Mouse (Mus musculus) thymus, postnatal 10 days (tissue): Measurements from ENCODE around the gene Smim7.

Experiments
- DNase-seq, 2 experiments: peaks; one replicate each; pipeline ENCODE4 v3.0.0; 2021; ENCODE audit warnings: low spot score in 2 of 2

The Smim7 gene

GRCm38 (mm10) chr8:72570633-72571610 lies at the start of gene Smim7:
TSS of gene Smim7 (minus strand) at chr8:72571088.
- peak; percentile 96 to 97 for DNase-seq

- peak in 1 of 2 experiments; percentile 13 for DNase-seq
These were observed 19.3 kb upstream of the Smim7 start for GRCm38 (mm10) chr8:72590198-72590597.

- no peak for DNase-seq
These were observed 18.4 kb upstream of the Smim7 start for GRCm38 (mm10) chr8:72589286-72589685.

GRCm38 (mm10) chr8:72588865-72589264 lies 18.0 kb upstream of the Smim7 start:
- no peak for DNase-seq

GRCm38 (mm10) chr8:72587806-72588205 lies 16.9 kb upstream of the Smim7 start:
- DNase-seq: no peak

- DNase-seq: no peak
These were observed 13.5 kb upstream of the Smim7 start for GRCm38 (mm10) chr8:72584390-72584789.

GRCm38 (mm10) chr8:72583056-72583771 lies 12.3 kb upstream of the Smim7 start:
- DNase-seq: peak in 1 of 2 experiments; percentile 7

DNA sequence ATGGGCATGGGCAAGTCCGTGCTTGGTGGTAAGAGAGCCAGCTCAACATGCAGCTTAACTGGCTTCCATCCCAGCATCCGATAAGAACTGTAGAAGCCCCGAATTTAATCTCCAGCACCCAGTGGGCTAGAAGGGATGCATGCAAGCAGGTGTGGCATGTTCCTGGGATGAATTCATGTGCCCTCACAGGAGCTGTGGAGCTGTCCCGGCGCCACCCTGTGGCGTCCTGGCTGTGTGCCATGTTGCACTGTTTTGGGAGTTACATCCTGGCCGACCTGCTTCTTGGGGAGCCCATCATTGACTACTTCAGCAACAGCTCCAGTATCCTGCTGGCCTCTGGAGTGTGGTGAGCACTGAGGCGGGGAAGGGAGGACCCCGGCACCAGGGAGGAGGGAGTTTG lies 8.5 kb upstream of the Smim7 start:
- no peak for DNase-seq

DNA sequence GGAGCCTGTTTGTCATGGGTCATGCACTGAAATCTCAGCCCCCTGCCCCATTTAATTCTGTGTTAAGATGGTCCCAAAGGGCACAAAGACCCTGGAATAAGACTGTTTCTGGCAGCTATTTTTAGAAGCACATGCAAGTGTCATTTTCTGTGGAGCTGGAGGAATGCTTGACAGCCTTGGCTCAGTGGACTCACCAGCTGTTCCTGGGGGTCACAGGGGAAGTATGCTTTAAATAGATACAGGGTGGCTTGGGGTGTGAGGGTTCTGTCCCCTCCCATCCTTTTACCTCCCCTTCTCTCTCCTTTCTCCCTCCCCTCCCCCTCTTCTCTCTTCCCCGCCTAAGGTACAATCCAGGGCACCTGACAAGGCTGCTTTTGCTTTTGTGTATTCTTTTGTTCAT lies 7.1 kb upstream of the Smim7 start:
- DNase-seq: no peak

GRCm38 (mm10) chr8:72577266-72577665 lies 6.4 kb upstream of the Smim7 start:
- no peak for DNase-seq

DNA sequence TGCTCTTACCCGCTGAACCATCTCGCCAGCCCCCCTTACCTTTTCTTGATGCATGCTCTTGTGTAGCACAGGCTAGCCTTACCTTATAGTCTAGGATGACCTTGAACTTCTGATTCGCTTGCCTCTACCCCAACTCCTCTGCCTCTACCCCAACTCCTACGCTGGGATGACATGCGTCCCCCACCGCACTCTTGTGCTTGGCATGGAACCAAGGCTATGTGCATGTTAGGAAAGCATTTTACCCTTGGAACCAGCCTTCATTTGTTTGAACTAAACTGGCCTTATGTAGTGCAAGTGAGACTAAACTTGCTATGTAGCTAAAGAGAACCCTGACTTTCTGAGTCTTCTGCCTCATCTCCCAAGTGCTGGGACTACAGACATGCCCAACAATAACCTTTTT lies 5.0 kb upstream of the Smim7 start:
- no peak for DNase-seq

GRCm38 (mm10) chr8:72573450-72573849 lies 2.6 kb upstream of the Smim7 start:
- DNase-seq: no peak

DNA sequence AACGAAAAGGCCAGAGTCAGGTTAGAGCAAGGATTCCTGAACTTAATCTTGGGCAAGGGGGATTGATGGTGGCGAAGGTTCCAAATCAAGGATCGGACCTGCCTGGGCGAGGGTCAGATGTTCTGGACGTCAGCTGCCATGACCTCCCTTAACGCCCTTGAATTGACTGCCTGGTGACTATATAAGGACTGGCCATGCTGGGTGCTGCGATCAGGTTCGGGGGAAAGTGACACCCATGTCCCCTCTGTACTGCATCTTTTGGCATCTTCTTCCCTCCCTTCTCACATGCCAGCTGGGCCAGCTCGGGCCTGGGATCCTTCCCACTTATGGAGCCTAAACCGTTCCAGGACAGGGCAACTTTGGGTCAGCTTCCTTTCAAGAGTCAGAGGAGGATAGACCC lies 1.6 kb upstream of the Smim7 start:
- no peak for DNase-seq

GRCm38 (mm10) chr8:72571611-72572473 lies 954 bp upstream of the Smim7 start, which contains the start of gene Tmem38a:
TSS of gene Tmem38a (plus strand) at chr8:72572055.
- peak; percentile 66 to 71 for DNase-seq

DNA sequence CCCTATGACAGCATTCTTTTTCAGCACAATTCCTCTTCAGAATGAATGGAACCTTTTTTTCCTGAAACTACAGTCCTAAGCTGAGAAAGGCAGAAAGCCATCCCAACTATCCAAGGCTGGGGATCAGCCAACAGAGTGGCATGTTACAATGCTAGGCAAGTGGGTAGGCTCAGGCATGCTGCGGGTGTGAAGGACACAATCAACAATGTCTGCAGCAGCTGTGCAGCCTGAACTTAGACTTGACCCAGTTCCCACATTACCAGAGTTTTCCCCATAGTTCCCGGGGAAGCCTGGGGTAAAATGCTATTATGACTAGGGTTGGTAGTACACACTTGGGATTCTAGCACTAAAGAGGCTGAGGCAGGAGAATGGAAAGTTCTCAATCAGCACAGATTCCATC lies 4.9 kb downstream of the Smim7 start:
- DNase-seq: no peak

GRCm38 (mm10) chr8:72561111-72561689 lies 9.7 kb downstream of the Smim7 start:
- no peak for DNase-seq

DNA sequence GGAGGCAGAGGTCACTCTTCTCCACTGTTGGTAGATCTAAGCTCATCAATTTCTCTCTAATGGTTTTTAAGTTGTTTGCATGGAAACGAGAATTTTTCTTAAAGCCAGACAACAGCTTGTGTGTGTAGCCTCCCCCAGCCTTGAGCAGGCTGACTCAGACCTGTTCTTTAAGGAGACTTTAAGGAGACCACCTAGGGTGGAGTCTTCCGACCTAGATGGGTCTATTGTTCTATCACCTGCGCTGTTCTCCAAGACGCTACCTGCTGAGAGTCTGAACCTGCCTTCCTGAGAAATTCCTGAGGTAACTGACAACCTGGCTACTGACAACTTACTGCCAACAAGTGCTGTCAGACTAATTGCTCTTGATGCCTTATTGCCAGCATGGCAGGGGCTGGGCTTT lies 15.1 kb downstream of the Smim7 start:
- DNase-seq: no peak

GRCm38 (mm10) chr8:72549314-72549892 lies 21.5 kb downstream of the Smim7 start:
- no peak for DNase-seq

DNA sequence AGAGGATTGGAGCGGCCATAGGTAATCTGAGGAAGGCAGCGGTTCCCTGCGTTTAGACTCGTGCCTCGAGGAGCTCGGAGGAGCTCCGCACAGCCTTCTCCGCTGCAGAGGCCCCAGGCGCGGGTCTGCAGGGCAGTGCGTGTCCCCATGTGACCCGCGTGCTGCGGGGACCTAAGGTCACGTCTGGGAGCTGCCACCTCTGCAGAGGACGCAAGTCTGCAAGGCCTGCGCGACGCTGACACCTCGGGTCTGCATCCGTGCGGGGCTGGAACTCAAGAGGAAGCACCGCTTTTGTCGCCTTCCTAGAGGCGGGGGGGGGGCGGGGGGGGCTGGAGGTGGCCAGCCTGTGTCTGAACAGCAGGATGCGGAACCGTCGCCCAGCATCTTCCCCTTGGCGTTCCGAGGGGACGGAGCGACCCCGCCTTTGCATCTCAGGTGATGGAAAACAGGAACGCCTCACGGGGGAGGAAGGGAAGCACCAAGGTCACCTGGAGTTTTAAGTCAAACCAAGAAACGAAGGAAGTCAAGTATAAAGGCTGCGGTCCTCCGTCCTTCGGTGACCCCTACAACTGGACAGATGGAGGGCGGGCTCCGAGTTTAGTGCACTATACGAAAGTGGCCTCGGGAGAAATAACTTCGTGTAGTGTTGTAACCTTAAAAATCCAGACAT lies 22.1 kb downstream of the Smim7 start:
- no peak for DNase-seq
